Mouse (Mus musculus): Measurements from ENCODE around the gene Selenoh. TPM values are rescaled to one million over a fixed set of nuclear protein-coding genes. Genes with fewer than 3 reads are reported as not detected.

Gene Selenoh
- polyA plus RNA-seq, 2 experiments from 2014 or later, result 152 to 184 TPM

- peak; percentile 21 for ATAC-seq
These were observed 572 bp downstream of the Selenoh start for GRCm38 (mm10) chr2:84669828-84670568.

- no peak for ATAC-seq
These were observed 4.5 kb downstream of the Selenoh start for GRCm38 (mm10) chr2:84666081-84666480.

- ATAC-seq, result peak; percentile 33
These were observed 7.7 kb downstream of the Selenoh start for GRCm38 (mm10) chr2:84662866-84663265.

GRCm38 (mm10) chr2:84660253-84660652 lies 10.3 kb downstream of the Selenoh start:
- ATAC-seq, result peak; percentile 92

GRCm38 (mm10) chr2:84658806-84659205 lies 11.8 kb downstream of the Selenoh start, which contains the start of gene Btbd18:
Gene Btbd18, plus strand, starts transcription at chr2:84659079.
- no peak for ATAC-seq

- ATAC-seq, result no peak
These were observed 14.7 kb downstream of the Selenoh start for GRCm38 (mm10) chr2:84655864-84656263.

- ATAC-seq, result no peak
These were observed 17.2 kb downstream of the Selenoh start for GRCm38 (mm10) chr2:84653354-84653753.

GRCm38 (mm10) chr2:84650464-84651195 lies 19.9 kb downstream of the Selenoh start, which contains the start of gene Ctnnd1:
Gene Ctnnd1, minus strand, starts transcription at chr2:84650765.
- no peak for ATAC-seq

- ATAC-seq, result no peak
These were observed 20.9 kb downstream of the Selenoh start for GRCm38 (mm10) chr2:84649674-84650073.

- no peak for ATAC-seq
These were observed 22.2 kb downstream of the Selenoh start for GRCm38 (mm10) chr2:84648369-84648768.

- ATAC-seq, result no peak
These were observed 23.5 kb downstream of the Selenoh start for GRCm38 (mm10) chr2:84647051-84647568.

- no peak for ATAC-seq
These were observed 24.4 kb downstream of the Selenoh start for GRCm38 (mm10) chr2:84646138-84646537.

- ATAC-seq, result no peak
These were observed 29.7 kb downstream of the Selenoh start for GRCm38 (mm10) chr2:84640833-84641232.

GRCm38 (mm10) chr2:84638428-84639220 lies 31.9 kb downstream of the Selenoh start:
- ATAC-seq, result no peak

GRCm38 (mm10) chr2:84637452-84638165 lies 33.0 kb downstream of the Selenoh start:
- no peak for ATAC-seq

GRCm38 (mm10) chr2:84636231-84636741 lies 34.3 kb downstream of the Selenoh start:
- no peak for ATAC-seq

GRCm38 (mm10) chr2:84635611-84636010 lies 35.0 kb downstream of the Selenoh start:
- no peak for ATAC-seq

- no peak for ATAC-seq
These were observed 35.6 kb downstream of the Selenoh start for GRCm38 (mm10) chr2:84634934-84635482.

- no peak for ATAC-seq
These were observed 36.6 kb downstream of the Selenoh start for GRCm38 (mm10) chr2:84634006-84634405.

- peak; percentile 23 for ATAC-seq
These were observed 37.6 kb downstream of the Selenoh start for GRCm38 (mm10) chr2:84632999-84633398.

- ATAC-seq, result no peak
These were observed 38.6 kb downstream of the Selenoh start for GRCm38 (mm10) chr2:84632001-84632400.
